Mouse (Mus musculus) lung, adult 10 weeks (tissue): ENCODE measurements around the gene Vmn1r217. TPM values are rescaled to one million over a fixed set of nuclear protein-coding genes. Genes with fewer than 3 reads are reported as not detected.

Experiments
- polyA plus RNA-seq: library from polyadenylated mRNA; stranded (reverse); fragments of 350-450 nt; fragmentation: Illumina TruSeq; extraction: RNeasy Lipid Tissue Mini Kit (QIAGEN cat#74804); gene quantifications from one replicate; pipeline ENCODE4 v1.2.3, GENCODE M21; 2014; ENCODE audit warnings: low read depth, low replicate concordance; ENCODE audit not compliant: insufficient read depth

The Vmn1r217 gene
- polyA plus RNA-seq = not detected

GRCm38 (mm10) chr13:23118126-23118525 is at the start of gene Vmn1r217:
Gene Vmn1r217 (minus strand): TSS chr13:23118226.

GRCm38 (mm10) chr13:23159012-23159411 is 41.0 kb upstream of the Vmn1r217 start, which contains the start of gene Vmn1r219:
Gene Vmn1r219 (plus strand): TSS chr13:23159312.

GRCm38 (mm10) chr13:23133099-23133498 is 15.1 kb upstream of the Vmn1r217 start, which contains the start of gene Vmn1r218:
Gene Vmn1r218 (plus strand): TSS chr13:23133155.

GRCm38 (mm10) chr13:23067725-23068124 is 50.3 kb downstream of the Vmn1r217 start, which contains the start of gene Vmn1r215:
Gene Vmn1r215 (plus strand): TSS chr13:23068025.

Other genes with a start within 250 kb of the Vmn1r217 start
- gene Vmn1r212, start 234.0 kb downstream of the Vmn1r217 start, polyA plus RNA-seq = not detected
- not detected for gene Vmn1r213, start 110.6 kb downstream of the Vmn1r217 start, polyA plus RNA-seq
- gene Vmn1r214, start 87.8 kb downstream of the Vmn1r217 start, polyA plus RNA-seq = not detected
- not detected for gene Vmn1r215, start 50.2 kb downstream of the Vmn1r217 start, polyA plus RNA-seq
- not detected for gene Vmn1r218, start 14.9 kb upstream of the Vmn1r217 start, polyA plus RNA-seq
- gene Vmn1r219, start 41.1 kb upstream of the Vmn1r217 start, polyA plus RNA-seq = not detected
- not detected for gene Vmn1r220, start 69.7 kb upstream of the Vmn1r217 start, polyA plus RNA-seq
- not detected for gene Vmn1r221, start 95.9 kb upstream of the Vmn1r217 start, polyA plus RNA-seq
- not detected for gene Vmn1r222, start 117.7 kb upstream of the Vmn1r217 start, polyA plus RNA-seq
- not detected for gene Vmn1r223, start 128.9 kb upstream of the Vmn1r217 start, polyA plus RNA-seq